Mouse (Mus musculus): Measurements from ENCODE around the gene Bag5. TPM values are rescaled to one million over a fixed set of nuclear protein-coding genes. Genes with fewer than 3 reads are reported as not detected.
"Not testable (repeated sequence)": the region's sequence is repeated elsewhere in the genome, so short reads cannot be mapped to it uniquely, and the experiment has no call there.

Gene Bag5
- total RNA-seq, 1 experiment from 2014 or later, result 36.2 TPM

GRCm38 (mm10) chr12:111675797-111676580 is 37.1 kb downstream of the Bag5 start:
- no peak for DNase-seq

DNA sequence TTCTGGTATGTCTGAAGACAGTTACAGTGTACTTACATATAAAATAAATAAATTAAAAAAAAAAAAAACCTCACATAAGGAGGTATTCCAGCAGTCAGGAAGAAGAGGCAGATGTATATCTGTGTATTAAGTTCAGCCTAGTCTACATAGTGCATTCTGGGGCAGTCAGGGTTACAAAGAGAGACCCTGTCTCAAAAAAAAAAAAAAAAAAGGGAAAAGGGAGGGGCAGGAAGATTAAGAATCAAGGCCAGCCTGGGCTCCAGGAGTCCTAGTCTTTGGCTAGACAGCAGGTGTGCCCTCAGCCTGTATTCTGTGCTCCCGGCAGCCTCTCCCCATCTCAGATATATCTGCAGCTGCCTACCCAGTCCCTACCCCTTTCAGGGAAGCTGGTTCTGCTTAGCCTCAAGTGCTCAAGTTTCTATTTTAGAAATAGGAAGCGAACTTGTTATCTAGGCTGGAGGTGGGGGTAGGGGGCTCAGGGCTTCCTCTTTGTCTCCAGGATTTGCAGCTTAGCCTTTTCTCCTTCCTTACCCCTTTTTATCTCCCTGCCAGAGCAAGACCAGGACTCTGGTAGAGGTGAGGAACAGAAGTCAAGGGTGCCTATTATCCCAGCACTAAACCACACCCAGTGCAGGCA is 38.1 kb downstream of the Bag5 start:
- no peak for DNase-seq

DNA sequence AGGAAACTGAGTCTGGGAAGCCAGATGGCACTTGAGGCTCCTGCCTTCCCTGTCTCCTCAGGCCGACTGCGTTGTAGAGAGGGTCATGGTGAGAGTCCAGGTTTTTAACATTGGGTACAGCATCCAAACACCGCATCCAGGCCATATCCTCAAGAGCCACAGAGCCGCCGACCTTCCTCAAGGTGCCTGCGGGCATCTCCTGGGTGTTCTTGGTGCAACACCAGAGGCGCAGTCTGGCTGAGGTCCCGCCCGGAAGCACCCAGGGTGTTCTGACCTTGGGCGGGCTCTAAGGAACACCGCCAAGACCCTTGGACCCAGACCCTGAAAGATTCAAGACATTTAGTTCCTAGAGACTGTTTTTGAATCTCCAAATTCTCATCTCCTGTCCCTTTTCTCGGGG is 40.5 kb downstream of the Bag5 start:
- no peak for DNase-seq

DNA sequence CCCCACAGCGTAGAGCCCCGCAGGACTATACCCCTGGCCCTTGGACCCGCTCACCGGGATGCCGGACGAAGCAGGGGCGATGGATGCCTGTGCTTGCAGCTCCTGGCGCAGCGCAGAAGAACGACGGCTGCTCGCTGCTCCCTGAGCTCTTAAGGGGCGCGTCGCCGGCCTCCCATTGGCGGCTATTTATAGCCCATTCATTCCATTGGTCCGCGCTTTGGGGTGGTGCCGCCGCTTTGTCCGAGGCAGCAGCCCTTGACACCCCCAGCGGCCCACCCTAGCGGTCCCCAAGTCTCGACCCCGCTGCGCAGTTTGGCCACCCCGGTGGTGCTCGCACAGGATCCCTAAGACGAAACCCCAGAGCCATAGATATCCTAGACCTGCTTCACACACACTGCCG is 40.9 kb downstream of the Bag5 start, which contains the start of gene Ckb:
Ckb (minus strand) TSS at position 163 of the 400 bp plus-strand sequence.
- peak; percentile 76 for DNase-seq

DNA sequence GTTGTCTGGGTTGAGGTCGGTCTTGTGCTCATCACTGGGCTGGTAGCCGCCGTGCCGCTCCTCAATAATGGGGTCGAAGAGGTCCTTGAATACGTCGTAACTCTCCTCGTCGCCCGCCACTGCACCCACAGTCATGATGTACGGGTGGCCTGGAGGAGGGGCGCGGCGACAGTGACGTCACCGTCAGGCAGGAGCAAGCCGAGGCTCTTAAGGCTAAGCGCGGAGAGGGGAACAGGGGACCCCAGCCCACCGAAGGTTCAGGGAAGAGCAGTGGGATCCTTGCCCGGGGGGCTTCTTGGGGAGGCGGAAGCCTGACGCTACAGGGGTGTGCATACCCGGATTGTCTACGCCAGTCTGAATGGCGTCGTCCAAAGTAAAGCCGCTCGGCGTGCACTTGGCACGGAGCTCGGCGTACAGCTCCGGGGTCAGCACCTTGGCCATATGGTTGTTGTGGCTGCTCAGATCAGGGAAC is 41.6 kb downstream of the Bag5 start:
- peak; percentile 68 for DNase-seq

DNA sequence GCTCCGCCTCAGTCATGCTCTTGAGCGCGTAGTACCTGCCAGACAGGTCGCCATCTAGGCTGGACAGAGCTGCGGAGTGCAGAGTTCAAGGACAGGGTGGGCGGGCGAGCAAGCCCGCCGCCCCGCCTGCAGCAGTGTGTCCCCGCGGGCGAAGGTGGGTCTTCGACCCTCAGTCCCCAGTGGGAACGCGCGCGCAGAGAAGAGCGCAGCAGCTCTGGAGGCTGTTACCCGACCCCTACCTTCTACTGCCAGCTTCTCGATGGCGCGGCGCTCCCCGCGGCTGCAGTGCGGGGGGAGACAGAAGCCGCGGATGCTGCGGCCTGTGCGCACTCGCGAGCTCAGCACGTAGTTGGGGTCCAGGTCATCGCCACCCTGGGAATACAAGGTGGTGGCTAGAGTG is 42.1 kb downstream of the Bag5 start:
- DNase-seq, result no peak

DNA sequence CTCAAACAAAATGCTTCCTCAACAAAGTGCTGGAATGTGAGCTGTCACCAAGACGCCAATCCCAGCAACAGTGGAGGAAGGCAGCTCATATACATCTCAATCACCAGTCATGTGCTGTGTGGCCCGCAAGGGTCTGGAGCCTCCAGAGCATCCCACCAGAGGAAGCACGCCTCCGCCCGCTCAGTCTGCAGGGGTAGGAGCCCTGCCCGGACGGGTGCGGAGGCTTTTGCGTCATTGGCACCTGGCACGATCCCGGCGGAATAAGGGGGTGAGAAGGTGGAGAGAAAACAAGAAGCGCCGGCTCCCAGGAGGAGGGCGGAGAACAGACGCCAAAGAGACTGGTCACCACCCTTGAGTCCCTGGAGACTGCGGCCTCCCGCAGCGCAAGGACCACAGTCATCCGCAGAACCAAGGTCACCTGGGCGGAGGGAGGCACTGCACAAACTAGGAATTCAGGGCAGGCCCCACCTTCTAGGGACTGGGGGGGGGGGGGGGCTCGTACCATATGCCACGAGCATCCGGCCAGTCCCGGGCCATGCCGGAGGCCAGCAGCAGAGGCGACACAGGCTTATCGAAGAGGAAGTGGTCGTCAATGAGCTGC is 42.6 kb downstream of the Bag5 start:
- DNase-seq, result no peak

DNA sequence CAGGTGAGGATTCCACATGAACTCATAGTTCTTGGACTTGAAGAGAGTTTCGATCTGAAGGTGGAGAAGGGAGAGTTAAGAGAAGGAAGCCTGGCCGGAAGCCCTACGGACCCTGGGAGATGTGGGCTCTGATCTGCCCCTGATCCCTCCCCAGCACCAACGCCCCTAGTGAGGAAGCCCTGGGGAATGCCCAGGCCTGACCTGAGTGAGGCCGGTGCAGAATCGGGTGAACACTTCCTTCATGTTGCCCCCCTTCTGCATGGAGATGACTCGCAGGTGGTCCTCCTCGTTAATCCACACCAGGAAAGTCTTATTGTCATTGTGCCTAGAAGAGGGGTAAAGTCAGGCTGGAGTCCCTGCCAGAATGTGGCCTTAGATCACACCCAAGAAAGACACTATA is 43.1 kb downstream of the Bag5 start:
- no peak for DNase-seq

DNA sequence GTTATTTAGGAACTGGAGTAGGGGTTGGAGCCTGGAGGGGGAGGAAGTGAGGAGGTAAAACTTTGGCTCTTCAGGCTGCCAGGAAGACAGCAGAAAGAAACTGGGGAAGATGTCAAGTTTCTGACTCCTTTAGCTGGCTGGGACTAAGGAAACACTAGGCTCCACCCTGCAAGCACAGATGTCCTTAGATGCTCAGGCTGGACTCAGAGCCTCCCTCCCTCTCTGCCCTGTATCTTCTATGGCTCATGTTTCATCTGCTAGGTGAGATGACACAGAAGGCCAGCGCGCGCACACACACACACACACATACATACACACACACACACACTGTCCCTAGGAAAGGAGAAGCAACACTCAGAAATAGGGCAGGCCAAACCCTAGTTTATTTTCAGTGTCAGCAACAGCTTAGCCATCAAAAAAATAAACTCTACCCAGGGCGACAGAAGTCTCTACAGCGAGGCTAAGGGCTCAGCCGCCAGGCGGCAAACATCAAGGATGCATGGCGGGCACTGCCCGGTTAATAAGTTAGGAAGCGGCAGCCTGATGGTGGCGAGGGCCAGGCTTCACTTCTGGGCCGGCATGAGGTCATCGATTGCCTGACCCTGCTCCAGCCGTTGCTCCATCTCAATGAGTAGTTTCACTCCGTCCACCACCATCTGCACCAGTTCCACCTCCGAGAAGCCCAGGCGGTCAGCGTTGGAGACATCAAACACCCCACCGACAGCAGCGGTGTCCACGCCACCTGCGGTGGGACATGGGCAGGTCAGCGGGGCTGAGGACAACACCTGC is 43.9 kb downstream of the Bag5 start:
- DNase-seq, result no peak

GRCm38 (mm10) chr12:111668457-111668912 is 44.6 kb downstream of the Bag5 start:
- peak; percentile 98 for DNase-seq

DNA sequence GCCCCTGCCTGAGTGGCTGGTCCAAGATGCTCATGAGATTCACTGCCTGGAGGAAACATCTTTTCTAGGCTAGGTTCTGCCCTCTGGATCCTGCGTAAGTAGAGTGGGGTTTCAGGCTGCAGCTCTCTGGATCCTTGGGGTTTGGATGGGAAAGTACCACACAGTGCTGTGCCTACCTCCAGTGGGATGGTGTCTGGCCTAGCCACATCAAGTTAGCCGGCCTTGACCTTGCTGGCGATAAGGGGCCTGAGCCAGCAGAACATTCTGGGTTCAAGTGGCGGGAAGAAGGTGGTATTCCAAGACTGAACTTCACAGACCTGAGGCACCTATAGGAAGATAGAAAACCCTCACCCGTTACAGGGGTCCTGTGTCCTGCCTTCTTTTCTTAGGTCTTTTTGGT is 45.6 kb downstream of the Bag5 start:
- DNase-seq, result no peak

- DNase-seq, result no peak
Measured at GRCm38 (mm10) chr12:111666380-111666779, 46.7 kb downstream of the Bag5 start.

DNA sequence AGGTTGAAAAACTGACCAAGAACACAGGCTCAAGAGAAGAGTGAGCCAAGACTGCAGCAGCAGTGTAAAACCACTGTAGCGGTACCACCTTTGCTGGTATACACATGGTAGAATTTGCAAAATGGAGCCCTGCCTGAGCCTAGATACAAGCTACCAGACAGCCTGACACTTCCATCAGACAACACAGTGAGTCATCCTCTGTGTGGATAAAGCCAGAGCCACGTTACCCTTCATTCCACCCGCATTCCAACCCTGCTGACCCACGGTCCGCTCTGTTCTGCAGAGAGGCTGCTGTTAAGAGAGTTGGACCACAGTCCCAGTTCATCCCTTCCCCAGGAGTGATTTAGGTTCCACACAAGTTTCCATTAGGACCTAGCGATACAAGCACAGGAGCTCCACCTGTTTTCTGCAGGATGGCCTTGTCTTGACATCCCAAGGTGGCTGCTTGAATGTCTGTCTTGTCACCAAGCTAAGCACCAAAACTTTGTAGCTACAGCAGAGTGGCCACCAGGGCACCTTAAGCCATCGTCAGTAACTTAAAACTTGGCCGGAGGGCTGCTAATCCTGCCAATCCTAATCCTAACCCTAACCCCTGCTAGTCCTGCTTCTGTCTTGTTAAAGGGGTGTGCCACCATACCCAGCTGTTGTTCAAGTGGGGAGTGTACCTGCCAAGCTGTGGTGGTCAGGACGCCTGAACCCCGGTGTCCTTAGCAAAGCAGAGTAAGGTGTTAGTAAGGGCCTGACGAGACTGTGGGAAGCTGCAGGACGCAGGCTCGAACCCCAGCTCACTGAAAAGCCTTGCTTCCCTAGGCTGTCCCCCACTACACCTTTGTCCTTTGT is 47.8 kb downstream of the Bag5 start:
- no peak for DNase-seq

- DNase-seq, result no peak
Measured at GRCm38 (mm10) chr12:111664144-111664634, 48.9 kb downstream of the Bag5 start.

DNA sequence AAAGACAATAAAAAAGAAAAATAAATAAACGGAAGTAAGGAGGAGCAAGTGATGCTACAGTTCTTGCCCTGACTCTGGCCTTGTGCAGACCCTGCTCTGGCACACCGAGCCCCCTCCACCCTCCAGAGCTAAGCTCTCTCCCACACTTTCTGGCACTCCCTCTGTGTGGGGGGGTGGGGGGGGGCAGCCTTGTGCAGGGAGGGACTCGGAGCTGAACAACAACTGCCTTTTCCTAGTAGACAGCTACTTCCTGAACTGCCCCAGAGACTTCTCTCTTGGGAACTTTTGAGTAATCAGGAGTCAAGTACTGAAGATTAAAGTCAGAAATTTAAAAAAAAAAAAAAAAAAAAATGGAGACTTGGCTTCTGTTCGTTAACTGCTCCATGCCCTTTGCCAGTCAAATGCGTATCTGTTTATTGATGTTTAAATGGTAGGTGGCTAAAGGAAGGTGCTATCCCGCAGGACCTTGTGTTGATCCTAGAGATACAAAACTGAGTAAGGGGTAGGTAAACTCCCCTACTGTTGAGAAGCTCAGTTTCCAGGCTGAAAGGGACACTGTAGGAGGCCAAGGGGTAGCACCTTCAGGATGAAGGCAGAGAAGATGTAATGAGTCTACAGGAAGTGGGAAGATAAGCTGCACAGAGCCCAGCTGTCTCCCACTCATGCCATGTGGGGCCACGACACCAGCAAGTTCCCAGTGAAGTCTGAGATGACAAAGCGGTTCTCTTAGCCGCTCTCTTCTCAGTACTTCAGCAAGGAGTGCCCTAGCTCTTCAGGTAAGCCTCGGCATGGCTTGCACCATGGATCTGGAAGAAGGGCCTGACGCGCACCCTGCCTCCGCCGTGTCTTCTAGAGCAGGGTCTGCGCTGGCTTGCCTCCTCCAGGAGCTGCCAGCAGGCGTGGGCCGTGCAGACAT is 49.6 kb downstream of the Bag5 start:
- DNase-seq, result no peak

DNA sequence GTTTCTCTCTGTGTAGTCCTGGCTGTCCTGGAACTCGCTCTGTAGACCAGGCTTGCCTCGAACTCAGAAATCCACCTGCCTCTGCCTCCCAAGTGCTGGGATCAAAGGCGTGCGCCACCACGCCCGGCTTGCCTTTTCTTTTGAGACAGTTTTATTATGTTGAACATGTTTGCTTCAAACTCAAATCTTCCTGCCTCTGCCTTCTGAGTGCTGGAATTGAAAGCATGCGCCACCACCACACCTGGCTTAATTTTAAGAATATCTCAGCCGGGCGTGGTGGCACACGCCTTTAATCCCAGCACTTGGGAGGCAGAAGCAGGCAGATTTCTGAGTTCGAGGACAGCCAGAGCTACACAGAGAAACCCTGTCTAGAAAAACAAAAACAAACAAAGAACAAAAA is 51.5 kb downstream of the Bag5 start:
- not testable (repeated sequence) for DNase-seq

DNA sequence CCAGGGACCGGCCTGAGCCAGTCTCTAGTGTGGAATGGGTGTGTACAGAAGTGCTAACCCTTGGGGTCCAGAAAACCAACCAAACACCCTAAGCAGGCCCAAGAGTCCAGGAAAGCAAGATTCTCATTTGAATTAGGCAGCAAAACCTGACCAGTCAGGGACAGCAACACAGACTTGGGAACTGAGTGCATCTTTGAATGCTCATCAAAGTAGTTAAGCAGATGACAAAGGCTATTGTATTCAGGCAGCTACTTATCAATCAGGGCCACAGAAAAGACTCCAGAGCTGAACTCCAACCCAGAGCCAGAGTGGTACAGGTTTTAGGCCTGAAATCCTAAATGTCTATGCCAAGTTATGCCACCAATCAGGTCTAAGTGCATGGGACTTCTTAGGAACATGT is 52.4 kb downstream of the Bag5 start:
- no peak for DNase-seq
